Mouse (Mus musculus): Measurements from ENCODE around the gene Olfr1446. TPM values are rescaled to one million over a fixed set of nuclear protein-coding genes. Genes with fewer than 3 reads are reported as not detected.

Gene Olfr1446
- polyA plus RNA-seq (2015; fragmentation: Nextera tagmentation; extraction: Ambion mirVana) = not detected in 2 replicates

GRCm38 (mm10) chr19:12893424-12893823 lies at the start of gene Olfr1446:
TSS of gene Olfr1446 (minus strand) at chr19:12893524.
- no peak for ATAC-seq (ENCODE audit: insufficient number of reproducible peaks, insufficient read depth, low FRiP score, low TSS enrichment, low read depth)
- WGBS = 80% methylated on average over 1 of the region's 1 CpGs
- Histone ChIP-seq H3K9me3 (no peaks in the 10 kb centered on the region), H3K27ac (no peak within 1 kb of the TSS), H3K4me1 (no peaks in the 10 kb centered on the region), H3K9ac (no peak within 1 kb of the TSS), H3K36me3 (no peaks in the 10 kb centered on the region), H3K27me3 (no peaks in the 10 kb centered on the region), H3K4me3 (no peak within 1 kb of the TSS), H3K4me2 (no peak within 1 kb of the TSS)

- ATAC-seq (ENCODE audit: insufficient number of reproducible peaks, insufficient read depth, low FRiP score, low TSS enrichment, low read depth) = no peak
- H3K4me2 ChIP-seq = no peak within 1 kb of the TSS
- H3K27me3 ChIP-seq = no peaks in the 10 kb centered on the region
Observed at GRCm38 (mm10) chr19:12930540-12930939, 37.2 kb upstream of the Olfr1446 start, which contains the start of gene Olfr1449. TSS of gene Olfr1449 (plus strand) at chr19:12930840.

DNA sequence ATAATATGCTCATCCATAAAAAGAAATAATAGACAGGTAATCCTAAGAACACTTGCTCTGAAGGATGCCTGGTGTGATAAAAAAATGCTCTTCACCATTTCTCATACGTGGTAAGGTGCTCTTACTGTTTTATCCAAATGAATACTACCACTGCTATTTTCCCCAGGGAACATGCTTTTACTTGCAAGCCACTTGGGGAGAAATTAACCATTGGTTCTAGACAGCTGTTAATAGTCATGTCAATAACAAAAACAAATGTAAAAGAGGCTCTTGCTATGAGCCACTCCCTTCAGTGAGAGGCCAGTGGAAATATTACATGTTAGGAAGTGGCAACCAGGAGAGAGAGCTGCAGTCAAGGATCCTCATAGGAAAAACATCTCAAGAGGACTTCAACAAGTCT lies 31.0 kb upstream of the Olfr1446 start, which contains the start of gene Olfr1448:
Gene Olfr1448 (minus strand): TSS at position 101 of the 400 bp plus-strand sequence.
- no peaks in the 10 kb centered on the region for H3K27me3 ChIP-seq
- H3K4me1 ChIP-seq = no peaks in the 10 kb centered on the region
- no peak within 1 kb of the TSS for H3K4me2 ChIP-seq
- 75% methylated on average over 1 of the region's 1 CpGs for WGBS
- no peak within 1 kb of the TSS for H3K9ac ChIP-seq
- H3K9me3 ChIP-seq = no peaks in the 10 kb centered on the region
- no peaks in the 10 kb centered on the region for H3K36me3 ChIP-seq
- H3K4me3 ChIP-seq = no peak within 1 kb of the TSS
- no peak within 1 kb of the TSS for H3K27ac ChIP-seq
- ATAC-seq (ENCODE audit: insufficient number of reproducible peaks, insufficient read depth, low FRiP score, low TSS enrichment, low read depth) = no peak

More at GRCm38 (mm10) chr19:12930540-12930939, 37.2 kb upstream of the Olfr1446 start, which contains the start of gene Olfr1449:
- H3K9ac ChIP-seq = no peak within 1 kb of the TSS
- H3K4me1 ChIP-seq = no peaks in the 10 kb centered on the region
- no peaks in the 10 kb centered on the region for H3K36me3 ChIP-seq
- no peak within 1 kb of the TSS for H3K27ac ChIP-seq
- H3K4me3 ChIP-seq = no peak within 1 kb of the TSS
- 0 out of 2 replicates have a peak, but pooled peaks cover 3% of the 10 kb centered on the region for H3K9me3 ChIP-seq

DNA sequence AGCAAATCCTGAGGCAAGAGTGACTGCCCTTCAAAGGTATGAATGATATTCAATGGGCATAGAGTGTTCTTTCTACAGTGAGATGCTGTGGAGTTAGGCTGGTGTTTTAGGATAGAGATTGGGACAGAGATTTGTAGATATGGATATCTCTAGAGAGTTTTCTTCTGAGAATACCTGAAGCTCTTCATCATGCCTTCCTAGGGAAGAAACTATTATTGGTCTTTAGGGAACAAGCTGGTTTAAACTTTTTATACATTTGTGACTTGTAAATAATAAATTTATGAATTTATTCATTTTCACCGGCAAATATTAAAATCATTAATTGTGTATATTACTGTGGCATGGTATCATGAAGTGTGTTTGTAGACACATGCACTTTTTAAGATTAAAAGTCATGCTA lies 10.3 kb upstream of the Olfr1446 start, which contains the start of gene Olfr1447:
Gene Olfr1447 (minus strand): TSS at position 101 of the 400 bp plus-strand sequence.
- Histone ChIP-seq H3K9ac (no peak within 1 kb of the TSS), H3K9me3 (peaks cover 3% of the 10 kb centered on the region; the same call in 1 of the 2 replicates), H3K4me3 (no peak within 1 kb of the TSS), H3K36me3 (no peaks in the 10 kb centered on the region), H3K27ac (no peak within 1 kb of the TSS), H3K4me2 (no peak within 1 kb of the TSS), H3K4me1 (no peaks in the 10 kb centered on the region), H3K27me3 (no peaks in the 10 kb centered on the region)
- 89% methylated on average over 1 of the region's 1 CpGs for WGBS
- ATAC-seq (ENCODE audit: insufficient number of reproducible peaks, insufficient read depth, low FRiP score, low TSS enrichment, low read depth) = no peak

GRCm38 (mm10) chr19:12883555-12883954 lies 9.8 kb downstream of the Olfr1446 start, which contains the start of gene Olfr1445:
TSS of gene Olfr1445 (plus strand) at chr19:12883855.
- H3K9ac ChIP-seq = no peak within 1 kb of the TSS
- H3K27ac ChIP-seq = no peak within 1 kb of the TSS
- H3K9me3 ChIP-seq = no peaks in the 10 kb centered on the region
- no peaks in the 10 kb centered on the region for H3K36me3 ChIP-seq
- H3K27me3 ChIP-seq = no peaks in the 10 kb centered on the region
- H3K4me3 ChIP-seq = no peak within 1 kb of the TSS
- no peak for ATAC-seq (ENCODE audit: insufficient number of reproducible peaks, insufficient read depth, low FRiP score, low TSS enrichment, low read depth)
- no peaks in the 10 kb centered on the region for H3K4me1 ChIP-seq
- no peak within 1 kb of the TSS for H3K4me2 ChIP-seq
- 86% methylated on average over 2 of the region's 2 CpGs for WGBS

DNA sequence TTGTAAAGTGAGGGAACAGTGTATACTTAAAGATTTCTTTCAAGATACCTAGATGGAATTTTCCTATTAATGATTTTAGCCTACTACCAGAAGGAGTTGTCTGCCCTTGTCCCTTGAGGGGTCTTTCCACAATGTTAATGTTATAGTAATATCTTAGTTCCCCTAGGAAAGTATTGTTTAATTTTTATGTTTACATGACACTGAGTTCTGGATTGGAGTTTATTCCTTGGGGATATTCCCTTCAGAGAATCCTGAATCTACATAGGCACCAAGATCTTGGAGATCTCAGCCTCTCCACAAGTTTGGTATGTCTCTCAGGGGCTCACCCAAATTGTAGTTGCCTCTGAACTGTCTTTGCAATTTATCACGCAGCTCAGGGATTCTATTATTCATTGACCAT lies 36.3 kb downstream of the Olfr1446 start, which contains the start of gene Olfr1444:
Gene Olfr1444 (plus strand): TSS at position 301 of the 400 bp plus-strand sequence.
- no peak within 1 kb of the TSS for H3K9ac ChIP-seq
- H3K4me2 ChIP-seq = no peak within 1 kb of the TSS
- H3K4me3 ChIP-seq = no peak within 1 kb of the TSS
- 57% methylated on average over 1 of the region's 1 CpGs for WGBS
- H3K4me1 ChIP-seq = no peaks in the 10 kb centered on the region
- no peak for ATAC-seq (ENCODE audit: insufficient number of reproducible peaks, insufficient read depth, low FRiP score, low TSS enrichment, low read depth)
- H3K27ac ChIP-seq = no peak within 1 kb of the TSS
- no peaks in the 10 kb centered on the region for H3K9me3 ChIP-seq
- no peaks in the 10 kb centered on the region for H3K36me3 ChIP-seq
- no peaks in the 10 kb centered on the region for H3K27me3 ChIP-seq

- no peaks in the 10 kb centered on the region for H3K4me1 ChIP-seq
- H3K27ac ChIP-seq = no peak within 1 kb of the TSS
- H3K9ac ChIP-seq = no peak within 1 kb of the TSS
- no peaks in the 10 kb centered on the region for H3K36me3 ChIP-seq
- no peak within 1 kb of the TSS for H3K4me3 ChIP-seq
- no peak within 1 kb of the TSS for H3K4me2 ChIP-seq
- H3K27me3 ChIP-seq = no peaks in the 10 kb centered on the region
- no peaks in the 10 kb centered on the region for H3K9me3 ChIP-seq
- ATAC-seq (ENCODE audit: insufficient number of reproducible peaks, insufficient read depth, low FRiP score, low TSS enrichment, low read depth) = no peak
Observed at GRCm38 (mm10) chr19:12846382-12846781, 46.9 kb downstream of the Olfr1446 start, which contains the start of gene Gm5244. TSS of gene Gm5244 (plus strand) at chr19:12846682.

DNA sequence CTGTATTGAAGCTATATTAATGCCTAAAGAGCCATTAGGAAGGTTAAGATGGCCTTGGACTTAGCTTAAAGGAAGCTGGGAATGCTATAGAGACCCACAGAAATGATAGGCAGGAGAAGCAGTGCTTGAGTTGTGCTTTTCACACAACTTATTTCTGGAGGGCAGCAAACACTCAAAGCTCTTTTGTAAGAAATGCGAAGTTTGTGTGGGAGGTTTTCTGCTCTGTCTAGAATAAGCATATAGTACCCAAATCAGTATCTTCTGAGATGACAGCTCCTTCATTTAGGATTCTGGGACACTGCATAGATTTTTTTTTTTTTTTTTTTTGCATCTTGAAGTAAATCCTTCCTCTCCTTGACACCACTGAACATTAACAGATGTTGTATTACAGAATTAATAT lies 54.8 kb downstream of the Olfr1446 start:
- Histone ChIP-seq H3K4me1 (no peaks in the 10 kb centered on the region), H3K4me3 (no peak overlapping the region), H3K4me2 (no peak overlapping the region), H3K27ac (no peak overlapping the region), H3K9me3 (no peaks in the 10 kb centered on the region), H3K36me3 (no peaks in the 10 kb centered on the region), H3K27me3 (no peaks in the 10 kb centered on the region), H3K9ac (no peak overlapping the region)
- ATAC-seq (ENCODE audit: insufficient number of reproducible peaks, insufficient read depth, low FRiP score, low TSS enrichment, low read depth) = no peak
- 90% methylated on average over 1 of the region's 1 CpGs for WGBS

Other genes starting within 250 kb of the Olfr1446 start
- gene Olfr1442, start 223.1 kb downstream of the Olfr1446 start, polyA plus RNA-seq (2015; fragmentation: Nextera tagmentation; extraction: Ambion mirVana) = not detected in 2 replicates
- gene Olfr1443, start 215.4 kb downstream of the Olfr1446 start, polyA plus RNA-seq (2015; fragmentation: Nextera tagmentation; extraction: Ambion mirVana) = not detected in 2 replicates
- gene Keg1, start 197.7 kb downstream of the Olfr1446 start, polyA plus RNA-seq (2015; fragmentation: Nextera tagmentation; extraction: Ambion mirVana) = not detected in 2 replicates
- 1.4 and 1.9 TPM in 2 replicates for gene Cntf, start 127.9 kb downstream of the Olfr1446 start, polyA plus RNA-seq (2015; fragmentation: Nextera tagmentation; extraction: Ambion mirVana)
- gene Zfp91, start 97.4 kb downstream of the Olfr1446 start, polyA plus RNA-seq (2015; fragmentation: Nextera tagmentation; extraction: Ambion mirVana) = 14.9 and 16.8 TPM in 2 replicates
- gene Lpxn, start 97.3 kb downstream of the Olfr1446 start, polyA plus RNA-seq (2015; fragmentation: Nextera tagmentation; extraction: Ambion mirVana) = 1.2 and 2.3 TPM in 2 replicates
- gene Gm5244, start 46.8 kb downstream of the Olfr1446 start, polyA plus RNA-seq (2015; fragmentation: Nextera tagmentation; extraction: Ambion mirVana) = not detected in 2 replicates
- gene Olfr1444, start 36.2 kb downstream of the Olfr1446 start, polyA plus RNA-seq (2015; fragmentation: Nextera tagmentation; extraction: Ambion mirVana) = not detected in 2 replicates
- not detected in 2 replicates for gene Olfr1445, start 9.7 kb downstream of the Olfr1446 start, polyA plus RNA-seq (2015; fragmentation: Nextera tagmentation; extraction: Ambion mirVana)
- not detected in 2 replicates for gene Olfr1447, start 10.2 kb upstream of the Olfr1446 start, polyA plus RNA-seq (2015; fragmentation: Nextera tagmentation; extraction: Ambion mirVana)
- gene Olfr1448, start 30.9 kb upstream of the Olfr1446 start, polyA plus RNA-seq (2015; fragmentation: Nextera tagmentation; extraction: Ambion mirVana) = not detected in 2 replicates
- not detected in 2 replicates for gene Olfr1449, start 37.3 kb upstream of the Olfr1446 start, polyA plus RNA-seq (2015; fragmentation: Nextera tagmentation; extraction: Ambion mirVana)
- 0.08 TPM in 1 of 2 replicates, not detected in the other for gene Olfr1450, start 56.7 kb upstream of the Olfr1446 start, polyA plus RNA-seq (2015; fragmentation: Nextera tagmentation; extraction: Ambion mirVana)
- not detected in 2 replicates for gene Olfr1451, start 101.5 kb upstream of the Olfr1446 start, polyA plus RNA-seq (2015; fragmentation: Nextera tagmentation; extraction: Ambion mirVana)
- gene Olfr1453, start 134.8 kb upstream of the Olfr1446 start, polyA plus RNA-seq (2015; fragmentation: Nextera tagmentation; extraction: Ambion mirVana) = not detected in 2 replicates
- not detected in 2 replicates for gene Olfr1454, start 167.1 kb upstream of the Olfr1446 start, polyA plus RNA-seq (2015; fragmentation: Nextera tagmentation; extraction: Ambion mirVana)
- gene Olfr1457, start 204.4 kb upstream of the Olfr1446 start, polyA plus RNA-seq (2015; fragmentation: Nextera tagmentation; extraction: Ambion mirVana) = not detected in 2 replicates
- not detected in 2 replicates for gene Olfr1458, start 213.3 kb upstream of the Olfr1446 start, polyA plus RNA-seq (2015; fragmentation: Nextera tagmentation; extraction: Ambion mirVana)